Mouse (Mus musculus): ENCODE results near the gene Kctd14.

Gene Kctd14

DNA sequence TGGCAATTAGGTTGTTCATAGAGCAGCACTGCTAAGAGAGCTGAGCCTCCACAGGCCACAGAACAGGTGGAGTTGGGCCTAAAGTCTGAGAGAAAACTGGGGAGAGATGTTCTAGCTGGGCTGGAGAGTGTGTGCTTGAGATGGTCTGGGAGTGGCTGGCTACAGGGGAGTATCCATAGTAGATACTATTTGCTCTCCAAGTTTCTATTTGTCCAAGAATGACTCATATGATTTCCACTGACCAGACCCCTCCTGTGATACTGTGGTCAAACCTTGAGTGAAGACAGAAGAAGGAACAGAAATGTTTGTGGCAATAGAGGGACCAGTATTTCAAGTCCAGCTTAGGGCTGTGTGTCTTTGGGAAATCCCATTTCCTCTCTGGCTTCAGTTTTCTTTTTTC, 12.1 kb upstream of the Kctd14 start:
- no peak for DNase-seq (ENCODE audit: low spot score)

DNA sequence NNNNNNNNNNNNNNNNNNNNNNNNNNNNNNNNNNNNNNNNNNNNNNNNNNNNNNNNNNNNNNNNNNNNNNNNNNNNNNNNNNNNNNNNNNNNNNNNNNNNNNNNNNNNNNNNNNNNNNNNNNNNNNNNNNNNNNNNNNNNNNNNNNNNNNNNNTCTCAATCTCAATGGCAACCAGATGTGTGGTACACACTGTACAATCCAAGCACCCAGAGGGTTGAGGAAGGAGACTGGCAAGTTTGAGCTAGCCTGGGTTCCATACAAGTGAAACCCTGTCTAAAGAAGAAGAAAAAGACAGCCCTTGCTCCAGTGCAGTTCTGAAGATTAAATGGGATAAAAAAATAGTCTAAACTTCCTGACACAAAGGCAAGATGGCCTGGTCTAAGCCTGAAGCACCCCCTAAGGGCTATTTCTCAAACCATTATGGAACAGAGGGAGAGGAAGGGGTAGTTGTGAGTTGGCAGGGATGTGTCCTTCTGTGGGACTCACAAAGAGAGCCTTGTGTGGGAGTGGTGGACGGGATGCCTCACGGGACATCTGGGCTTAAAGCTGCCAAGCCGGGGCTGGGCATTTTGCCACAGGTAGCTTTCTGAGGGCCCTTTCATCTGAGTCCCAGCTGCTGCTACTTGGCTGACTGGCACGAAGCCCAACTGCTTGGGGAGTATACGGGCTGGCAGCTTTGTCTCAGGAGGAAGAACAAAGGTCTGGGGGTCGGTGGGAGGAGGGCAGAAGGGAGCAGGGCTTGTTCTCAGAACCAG, 4.8 kb upstream of the Kctd14 start:
- peak; percentile 78 for DNase-seq (ENCODE audit: low spot score)

DNA sequence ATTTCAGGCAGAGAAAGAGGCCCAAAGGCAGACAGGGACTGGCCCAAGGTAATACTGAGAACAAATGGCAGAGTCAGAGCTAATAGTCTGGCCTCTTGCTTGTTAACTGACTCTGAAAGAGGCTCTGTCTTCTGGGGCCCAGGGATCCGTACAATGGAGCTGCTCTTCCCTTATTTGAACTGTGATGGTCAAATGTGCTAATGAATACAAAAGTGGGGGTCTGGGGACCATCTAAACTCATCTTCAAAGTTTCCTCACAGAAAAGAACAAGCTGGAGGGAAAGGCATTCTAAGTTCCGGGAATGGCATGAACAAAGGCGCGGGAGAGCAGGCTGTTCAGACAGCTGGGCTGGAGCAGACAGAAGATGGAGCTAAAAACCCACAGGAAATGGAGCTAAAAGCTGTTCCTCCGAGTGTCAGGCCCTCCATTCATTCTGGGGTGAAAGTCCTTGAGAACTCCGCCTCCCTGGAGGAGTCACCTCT, 4.0 kb upstream of the Kctd14 start:
- peak; percentile 45 for DNase-seq (ENCODE audit: low spot score)

DNA sequence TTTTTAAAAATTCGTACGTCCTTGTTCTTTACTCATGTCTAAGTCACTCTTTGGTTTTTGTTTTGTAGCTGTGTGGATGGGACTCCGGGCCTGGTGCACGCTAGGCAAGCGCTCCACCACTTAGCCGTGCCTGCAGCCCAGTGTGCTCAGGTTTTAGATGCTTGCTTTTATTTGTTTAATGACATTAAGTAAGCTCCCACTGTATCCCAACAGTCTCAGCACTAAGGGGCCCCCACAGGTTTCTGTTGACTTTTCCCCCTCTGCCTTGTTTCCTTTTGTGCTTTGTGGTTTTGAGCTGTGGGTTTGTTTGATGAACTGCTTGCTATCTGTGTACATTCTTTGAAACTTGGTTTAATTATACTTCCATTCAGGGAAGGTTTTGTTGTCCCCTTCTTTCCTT, 1.1 kb downstream of the Kctd14 start:
- DNase-seq (ENCODE audit: low spot score), result no peak

DNA sequence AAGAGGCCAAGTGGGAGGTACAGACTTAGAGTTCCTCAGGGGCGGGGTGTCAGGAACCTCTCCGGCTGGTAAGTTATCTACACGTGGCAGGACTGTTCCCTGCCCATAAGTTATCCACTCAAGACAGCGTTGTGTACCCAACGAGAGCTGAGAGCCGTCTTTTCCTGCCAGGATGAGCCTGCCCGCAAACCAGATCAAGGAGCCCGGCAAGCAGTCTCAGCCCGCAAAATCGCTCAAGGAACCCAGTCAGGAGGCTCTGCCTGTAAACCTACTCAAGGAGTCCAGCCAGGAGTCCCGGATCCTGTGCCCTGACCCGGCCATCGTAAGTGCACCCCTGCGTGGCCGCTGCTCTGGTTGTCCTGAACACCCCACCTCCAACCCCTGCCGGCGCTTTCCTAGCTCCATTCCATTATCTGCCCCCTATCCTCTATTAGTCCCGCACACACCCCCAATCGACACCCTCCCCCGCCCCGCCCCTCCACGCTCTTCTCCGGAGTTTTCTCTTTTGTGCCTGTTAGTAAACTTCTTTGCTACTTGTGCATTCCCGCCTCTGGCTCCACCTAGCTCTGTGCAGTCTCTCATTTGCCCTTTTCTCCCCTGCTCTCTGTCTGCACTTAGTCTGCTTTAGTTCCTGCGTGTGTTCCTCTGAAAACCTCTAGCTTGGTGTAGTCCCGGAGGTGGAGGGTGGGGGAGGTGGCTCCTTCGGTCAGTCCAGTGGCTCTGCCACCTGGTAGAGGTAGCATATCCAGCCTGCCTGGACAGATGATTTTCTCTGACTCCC, 2.2 kb downstream of the Kctd14 start:
- DNase-seq (ENCODE audit: low spot score), result no peak

DNA sequence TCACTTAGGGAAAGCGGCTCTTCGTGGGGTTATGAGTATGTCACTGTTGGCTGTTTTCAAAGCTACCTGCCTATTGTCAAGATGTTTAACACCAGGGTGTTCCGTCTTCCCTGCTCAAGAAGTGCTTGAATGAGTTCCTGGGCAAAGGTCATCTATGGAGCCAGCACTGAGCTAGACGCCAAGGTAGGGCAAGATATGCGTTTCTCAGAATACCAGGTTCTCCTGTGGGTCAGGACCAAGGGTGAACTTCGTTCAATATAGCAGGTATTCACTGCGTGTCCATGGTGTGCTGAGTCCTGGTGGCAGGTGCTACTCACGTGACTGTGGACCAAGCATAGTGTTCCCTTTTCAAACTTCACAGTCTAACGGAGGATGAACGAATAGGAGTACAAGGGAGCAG, 3.7 kb downstream of the Kctd14 start:
- no peak for DNase-seq (ENCODE audit: low spot score)

DNA sequence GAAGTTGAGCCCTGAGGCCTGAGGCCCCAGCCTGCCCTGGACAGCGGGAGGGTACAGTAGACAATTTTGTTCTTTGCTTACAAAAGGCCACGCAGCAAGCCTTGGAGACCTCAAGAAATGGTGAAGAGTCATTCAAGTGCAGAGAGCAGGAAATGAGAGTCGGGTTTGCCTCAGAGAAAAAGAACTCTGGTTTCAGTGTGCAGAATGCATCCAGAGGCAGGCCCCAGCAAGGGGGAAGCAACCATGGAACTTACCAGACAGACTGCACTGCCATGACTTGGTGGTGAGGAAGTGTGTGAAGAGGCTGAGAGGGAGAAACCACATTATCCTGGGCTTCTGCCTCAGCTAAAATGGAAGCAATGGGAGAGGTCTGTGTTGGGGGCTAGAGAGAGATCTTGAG, 4.5 kb downstream of the Kctd14 start:
- DNase-seq (ENCODE audit: low spot score), result no peak

DNA sequence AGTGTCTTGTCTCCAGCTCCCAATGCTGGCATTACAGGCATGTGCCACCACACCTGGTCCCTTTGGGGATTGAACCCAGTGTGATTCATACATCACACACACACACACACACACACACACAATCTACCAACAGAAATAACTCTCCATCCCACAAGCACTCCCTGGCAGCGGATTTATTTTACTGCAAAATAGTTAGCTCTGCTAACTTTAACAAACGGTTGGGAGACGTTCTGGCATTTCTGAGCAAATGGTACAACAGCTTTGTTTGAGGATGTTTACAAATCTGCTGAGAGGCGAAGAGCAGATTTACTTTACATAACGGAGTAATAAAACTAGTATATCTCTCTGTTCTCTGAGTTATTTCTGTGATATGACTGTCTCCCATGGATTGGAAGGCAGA, 21.9 kb downstream of the Kctd14 start:
- DNase-seq (ENCODE audit: low spot score), result peak; percentile 69

DNA sequence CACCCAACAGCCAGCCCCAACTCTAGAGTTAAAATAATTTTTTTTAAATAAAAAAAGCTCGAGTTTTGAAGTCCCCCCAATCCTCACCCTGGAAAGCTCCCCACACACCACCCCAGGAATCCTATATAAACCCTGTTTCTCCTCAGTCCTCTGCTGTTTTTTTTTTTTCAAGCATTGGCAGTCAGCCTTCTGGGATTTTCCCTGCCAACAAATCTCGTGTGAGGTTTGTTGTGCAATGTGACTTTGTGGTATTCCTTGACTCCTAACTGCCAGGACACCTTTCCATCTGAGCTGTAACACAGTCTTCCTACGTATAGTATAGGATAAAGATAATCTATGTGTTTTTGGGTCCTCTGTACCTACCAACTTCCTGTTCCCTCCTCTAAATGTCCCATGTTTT, 28.2 kb downstream of the Kctd14 start:
- no peak for DNase-seq (ENCODE audit: low spot score)

DNA sequence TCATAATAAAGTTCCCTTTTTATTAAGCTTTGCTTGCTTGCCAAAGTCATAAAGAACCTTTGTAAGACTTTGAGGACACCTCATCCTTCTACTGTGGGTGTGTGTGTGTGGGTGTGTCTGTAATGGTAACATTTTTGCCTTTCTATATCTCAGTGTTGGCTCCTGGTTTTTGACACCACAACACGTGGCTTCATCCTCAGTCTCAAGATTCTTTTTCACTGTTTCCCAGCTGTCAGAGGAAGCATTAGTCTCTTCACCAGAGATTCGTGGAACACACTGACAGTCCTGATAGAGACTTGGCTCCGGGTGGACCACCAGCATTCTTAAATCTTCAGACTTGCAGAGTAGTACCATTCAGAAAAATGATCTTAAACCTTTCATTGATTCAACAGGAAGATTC, 29.2 kb downstream of the Kctd14 start:
- no peak for DNase-seq (ENCODE audit: low spot score)

DNA sequence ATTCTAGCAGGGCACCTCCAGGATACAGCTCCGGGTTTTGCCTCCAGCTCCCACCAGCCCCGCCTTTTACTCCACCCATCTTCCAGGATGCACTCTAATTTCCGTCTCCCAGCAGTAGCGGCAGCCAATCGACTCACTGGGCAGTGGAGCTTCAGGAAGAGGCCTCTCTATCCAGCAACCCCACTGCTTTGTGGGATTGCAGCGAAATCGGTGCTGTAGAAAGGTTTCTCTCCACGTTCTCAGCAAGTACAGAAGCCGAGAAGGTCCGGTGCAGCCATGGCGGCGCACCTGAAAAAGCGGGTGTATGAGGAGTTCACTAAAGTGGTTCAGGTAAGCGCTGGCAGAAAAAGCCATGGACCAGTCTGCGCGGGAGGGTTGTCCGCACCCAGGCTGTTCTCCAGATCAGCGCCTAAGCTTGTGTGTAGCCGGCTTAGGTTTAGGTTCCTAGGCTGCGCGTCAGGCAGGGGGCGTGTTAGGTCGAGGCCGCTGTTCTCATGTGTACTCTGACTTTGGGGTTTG, 29.8 kb downstream of the Kctd14 start, which contains the start of gene Ints4:
Ints4 (plus strand) TSS at position 136 of the 519 bp plus-strand sequence.
- DNase-seq (ENCODE audit: low spot score), result peak; percentile 70

DNA sequence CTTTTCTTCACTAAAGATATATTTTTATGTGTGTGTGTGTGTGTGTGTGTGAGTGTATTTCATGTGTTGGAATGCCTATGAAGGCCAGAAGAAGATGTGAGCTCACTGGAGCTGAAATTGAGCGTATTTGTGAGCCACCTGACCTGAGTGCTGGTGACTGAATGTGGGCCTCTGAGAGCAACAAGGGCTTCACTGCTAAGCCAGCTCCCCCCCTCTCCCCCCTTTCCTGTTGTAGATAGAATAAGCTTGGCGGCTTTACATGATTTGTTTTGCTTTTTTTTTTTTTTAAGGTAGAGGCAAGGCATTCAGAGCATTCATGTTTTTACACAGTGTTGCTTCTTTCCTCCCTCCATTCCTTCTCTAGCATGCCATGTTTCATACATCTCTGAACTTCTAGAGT, 32.3 kb downstream of the Kctd14 start:
- no peak for DNase-seq (ENCODE audit: low spot score)

DNA sequence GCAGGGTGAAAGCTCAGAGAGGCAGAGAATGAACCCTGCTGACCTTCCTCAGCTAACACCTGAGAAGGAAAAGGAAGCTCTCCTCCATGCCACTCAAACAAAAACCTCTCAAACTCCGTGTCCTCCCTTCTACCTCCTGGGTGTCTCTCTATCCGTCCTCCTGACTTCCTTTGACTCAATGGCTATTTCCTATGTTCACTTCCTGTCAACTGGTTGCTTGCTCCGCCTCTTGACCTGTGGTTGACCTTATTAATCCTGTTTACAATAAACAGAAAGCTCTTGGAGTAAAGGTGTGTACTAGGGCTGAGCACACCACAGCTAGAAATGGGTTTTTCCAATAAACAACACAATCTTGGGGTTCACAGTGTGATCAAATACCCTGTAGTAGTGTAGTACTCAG, 40.0 kb downstream of the Kctd14 start:
- DNase-seq (ENCODE audit: low spot score), result no peak

DNA sequence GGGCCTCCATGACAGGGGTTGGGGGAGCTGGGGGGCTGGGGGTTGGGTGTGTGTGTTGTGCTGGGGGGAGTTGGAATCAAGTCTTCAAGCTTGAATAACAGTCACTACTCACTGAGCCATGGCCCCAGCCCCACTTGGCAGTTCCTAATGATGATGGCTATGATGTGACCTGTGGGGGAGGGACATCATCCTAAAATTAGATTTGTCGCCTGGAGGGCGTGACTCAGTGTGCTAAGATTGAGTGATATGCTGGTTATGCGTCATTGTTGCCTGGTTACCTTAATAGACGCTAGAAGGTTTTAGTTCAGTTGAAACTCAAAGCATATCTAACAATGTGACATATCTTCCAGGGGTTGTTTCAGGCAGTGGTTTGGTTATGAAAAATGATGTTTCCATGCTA, 41.3 kb downstream of the Kctd14 start:
- no peak for DNase-seq (ENCODE audit: low spot score)

DNA sequence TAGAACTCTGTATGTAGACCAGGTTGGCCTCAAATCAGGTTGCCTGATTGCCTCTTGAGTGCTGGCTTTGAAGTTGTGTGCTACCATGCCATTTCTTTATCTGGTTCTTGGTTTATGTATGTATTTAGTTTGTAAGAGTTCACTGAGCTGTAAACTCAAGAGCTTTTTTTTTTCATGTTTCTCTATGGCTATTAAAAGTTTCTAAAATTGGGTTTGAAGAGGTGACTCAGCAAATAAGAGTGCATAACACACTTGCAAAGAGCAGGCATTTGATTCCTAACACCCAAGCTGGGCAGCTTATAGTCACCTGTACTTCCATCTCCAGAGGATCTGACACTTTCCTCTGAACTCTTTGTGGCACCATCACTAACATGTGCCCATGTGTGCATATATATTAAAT, 43.9 kb downstream of the Kctd14 start:
- DNase-seq (ENCODE audit: low spot score), result no peak

DNA sequence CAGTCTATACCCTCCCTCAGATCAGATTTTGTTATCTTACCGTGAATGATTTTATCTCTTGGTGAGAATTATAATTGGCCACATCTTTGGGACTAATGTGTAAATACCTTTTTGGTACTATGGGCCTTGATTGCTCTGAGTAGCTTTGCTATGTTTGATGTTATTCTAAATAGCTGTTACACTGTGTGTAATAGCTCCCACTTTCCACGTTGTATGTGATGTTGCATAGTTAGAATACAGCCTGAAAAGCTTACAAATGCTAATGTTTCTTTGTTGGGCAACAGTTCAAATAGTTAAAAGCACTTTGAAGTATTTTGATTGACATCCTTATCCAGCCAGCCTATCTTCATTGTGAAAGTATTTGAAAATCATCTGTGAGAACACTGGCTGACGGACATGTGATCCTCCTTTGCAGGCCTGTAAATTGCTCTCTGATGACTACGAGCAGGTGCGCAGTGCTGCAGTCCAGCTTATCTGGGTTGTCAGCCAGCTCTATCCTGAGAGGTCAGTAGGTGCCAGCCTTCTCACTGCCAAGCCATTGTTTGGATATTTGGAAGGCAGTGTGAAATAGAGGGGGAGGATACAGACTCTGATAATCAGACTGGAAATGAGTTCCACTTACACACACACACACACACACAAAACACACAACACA, 49.6 kb downstream of the Kctd14 start:
- DNase-seq (ENCODE audit: low spot score), result no peak
